Mouse (Mus musculus): ENCODE results near the gene Rab6b. TPM values are rescaled to one million over a fixed set of nuclear protein-coding genes. Genes with fewer than 3 reads are reported as not detected.
"Not testable (repeated sequence)": the region's sequence is repeated elsewhere in the genome, so short reads cannot be mapped to it uniquely, and the experiment has no call there.

Gene Rab6b
- total RNA-seq, 1 experiment = 0.98 TPM

GRCm38 (mm10) chr9:103154568-103154967 lies 43.0 kb downstream of the Rab6b start:
- Histone ChIP-seq H3K36me3 (ENCODE audit: control insufficient read depth, insufficient read depth, low read length, poor library complexity, severe bottlenecking) (no peaks in the 10 kb centered on the region), H3K4me1 (ENCODE audit: control insufficient read depth in 2 of 2, insufficient read depth in 2 of 2, low read length in 2 of 2, poor library complexity in 1 of 2) (peaks cover 1 to 7% of the 10 kb centered on the region in 2 experiments), H3K27ac (ENCODE audit: insufficient read depth, low read depth, low read length, poor library complexity, severe bottlenecking) (no peak overlapping the region), H3K4me3 (ENCODE audit: insufficient read depth in 1 of 2, low read depth in 1 of 2, low read length in 2 of 2, poor library complexity in 1 of 2, severe bottlenecking in 1 of 2) (no peak overlapping the region), H3K9me3 (ENCODE audit: control insufficient read depth, insufficient read depth, low read depth, low read length) (no peaks in the 10 kb centered on the region), H3K9ac (ENCODE audit: insufficient read depth, low read depth, low read length, poor library complexity, severe bottlenecking) (no peak overlapping the region)
- in situ Hi-C loops (cut with MboI; ENCODE audit: low sequenced_read_pairs in 2 of 2, unreplicated experiment in 2 of 2) = no loop called here
- TF ChIP-seq ZNF384 (IDR thresholded peaks at IDR 0.05; ENCODE audit: low read depth, low read length) = no peak
- TF ChIP-seq HCFC1 (IDR thresholded peaks at IDR 0.05; ENCODE audit: borderline replicate concordance, insufficient read depth, low read length) = no peak
- no peak for TF ChIP-seq ZC3H11A (IDR thresholded peaks at IDR 0.05; ENCODE audit: borderline replicate concordance, low read depth, low read length)
- no peak for TF ChIP-seq MAFK (IDR thresholded peaks at IDR 0.05; ENCODE audit: insufficient read depth, low read depth, low read length)
- TF ChIP-seq CHD2 (IDR thresholded peaks at IDR 0.05; ENCODE audit: low read depth, low read length) = no peak
- no peak for DNase-seq (ENCODE audit: low read depth, low spot score)

DNA sequence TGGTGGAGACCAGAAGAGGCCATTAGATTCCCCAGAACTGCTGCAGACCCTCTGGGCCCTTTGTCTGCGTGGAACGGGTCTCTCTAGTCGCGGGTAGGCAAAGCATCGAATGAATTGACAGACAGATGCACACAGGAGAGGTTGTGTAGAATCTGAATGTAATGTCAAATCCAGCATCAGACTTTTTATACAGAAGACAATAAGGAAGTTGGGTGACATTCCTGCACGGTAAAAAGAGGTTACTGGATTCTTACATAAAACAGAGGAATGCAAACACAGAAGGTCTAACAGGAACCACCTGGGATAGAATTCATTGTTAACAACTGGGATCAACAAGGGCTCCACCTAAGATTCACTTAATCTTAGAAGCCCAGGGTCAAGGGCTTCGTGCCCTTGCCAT lies 43.6 kb downstream of the Rab6b start:
- H3K4me1 ChIP-seq (ENCODE audit: control insufficient read depth in 2 of 2, insufficient read depth in 2 of 2, low read length in 2 of 2, poor library complexity in 1 of 2); H3K27ac ChIP-seq (ENCODE audit: insufficient read depth, low read depth, low read length, poor library complexity, severe bottlenecking); DNase-seq (ENCODE audit: low read depth, low spot score); H3K36me3 ChIP-seq (ENCODE audit: control insufficient read depth, insufficient read depth, low read length, poor library complexity, severe bottlenecking); H3K9me3 ChIP-seq (ENCODE audit: control insufficient read depth, insufficient read depth, low read depth, low read length); H3K9ac ChIP-seq (ENCODE audit: insufficient read depth, low read depth, low read length, poor library complexity, severe bottlenecking); in situ Hi-C loops (cut with MboI; ENCODE audit: low sequenced_read_pairs in 2 of 2, unreplicated experiment in 2 of 2); H3K4me3 ChIP-seq (ENCODE audit: insufficient read depth in 1 of 2, low read depth in 1 of 2, low read length in 2 of 2, poor library complexity in 1 of 2, severe bottlenecking in 1 of 2): not testable (repeated sequence)

- H3K27ac ChIP-seq (ENCODE audit: insufficient read depth, low read depth, low read length, poor library complexity, severe bottlenecking) = no peak overlapping the region
- peaks cover 2% of the 10 kb centered on the region in 2 experiments; a peak in 1 of 4 replicates for H3K4me1 ChIP-seq (ENCODE audit: control insufficient read depth in 2 of 2, insufficient read depth in 2 of 2, low read length in 2 of 2, poor library complexity in 1 of 2)
- no peaks in the 10 kb centered on the region for H3K36me3 ChIP-seq (ENCODE audit: control insufficient read depth, insufficient read depth, low read length, poor library complexity, severe bottlenecking)
- no peak overlapping the region for H3K9ac ChIP-seq (ENCODE audit: insufficient read depth, low read depth, low read length, poor library complexity, severe bottlenecking)
- H3K4me3 ChIP-seq (ENCODE audit: insufficient read depth in 1 of 2, low read depth in 1 of 2, low read length in 2 of 2, poor library complexity in 1 of 2, severe bottlenecking in 1 of 2) = peak overlapping the region in 1 of 2 experiments; percentile 18; a peak in 1 of 4 replicates
- no peak for TF ChIP-seq ZC3H11A (IDR thresholded peaks at IDR 0.05; ENCODE audit: borderline replicate concordance, low read depth, low read length)
- TF ChIP-seq HCFC1 (IDR thresholded peaks at IDR 0.05; ENCODE audit: borderline replicate concordance, insufficient read depth, low read length) = no peak
- no peak for TF ChIP-seq ZNF384 (IDR thresholded peaks at IDR 0.05; ENCODE audit: low read depth, low read length)
- TF ChIP-seq CHD2 (IDR thresholded peaks at IDR 0.05; ENCODE audit: low read depth, low read length) = no peak
- TF ChIP-seq MAFK (IDR thresholded peaks at IDR 0.05; ENCODE audit: insufficient read depth, low read depth, low read length) = no peak
- in situ Hi-C loops (cut with MboI; ENCODE audit: low sequenced_read_pairs in 2 of 2, unreplicated experiment in 2 of 2) = no loop called here
- H3K9me3 ChIP-seq (ENCODE audit: control insufficient read depth, insufficient read depth, low read depth, low read length) = no peaks in the 10 kb centered on the region
- DNase-seq (ENCODE audit: low read depth, low spot score) = no peak
These were observed 52.2 kb downstream of the Rab6b start for GRCm38 (mm10) chr9:103163806-103164205.

GRCm38 (mm10) chr9:103168046-103168445 lies 56.5 kb downstream of the Rab6b start:
- Histone ChIP-seq H3K4me3 (ENCODE audit: insufficient read depth in 1 of 2, low read depth in 1 of 2, low read length in 2 of 2, poor library complexity in 1 of 2, severe bottlenecking in 1 of 2) (no peak overlapping the region), H3K4me1 (ENCODE audit: control insufficient read depth in 2 of 2, insufficient read depth in 2 of 2, low read length in 2 of 2, poor library complexity in 1 of 2) (peaks cover 0 to 2% of the 10 kb centered on the region in 2 experiments; a peak in 1 of 4 replicates), H3K27ac (ENCODE audit: insufficient read depth, low read depth, low read length, poor library complexity, severe bottlenecking) (no peak overlapping the region), H3K9me3 (ENCODE audit: control insufficient read depth, insufficient read depth, low read depth, low read length) (no peaks in the 10 kb centered on the region), H3K9ac (ENCODE audit: insufficient read depth, low read depth, low read length, poor library complexity, severe bottlenecking) (no peak overlapping the region), H3K36me3 (ENCODE audit: control insufficient read depth, insufficient read depth, low read length, poor library complexity, severe bottlenecking) (no peaks in the 10 kb centered on the region)
- no peak for DNase-seq (ENCODE audit: low read depth, low spot score)
- TF ChIP-seq MAFK (IDR thresholded peaks at IDR 0.05; ENCODE audit: insufficient read depth, low read depth, low read length) (peak; percentile 44; the same call in 1 of the 2 replicates), ZNF384 (IDR thresholded peaks at IDR 0.05; ENCODE audit: low read depth, low read length) (no peak)
- in situ Hi-C loops (cut with MboI; ENCODE audit: low sequenced_read_pairs in 2 of 2, unreplicated experiment in 2 of 2) = no loop called here

DNA sequence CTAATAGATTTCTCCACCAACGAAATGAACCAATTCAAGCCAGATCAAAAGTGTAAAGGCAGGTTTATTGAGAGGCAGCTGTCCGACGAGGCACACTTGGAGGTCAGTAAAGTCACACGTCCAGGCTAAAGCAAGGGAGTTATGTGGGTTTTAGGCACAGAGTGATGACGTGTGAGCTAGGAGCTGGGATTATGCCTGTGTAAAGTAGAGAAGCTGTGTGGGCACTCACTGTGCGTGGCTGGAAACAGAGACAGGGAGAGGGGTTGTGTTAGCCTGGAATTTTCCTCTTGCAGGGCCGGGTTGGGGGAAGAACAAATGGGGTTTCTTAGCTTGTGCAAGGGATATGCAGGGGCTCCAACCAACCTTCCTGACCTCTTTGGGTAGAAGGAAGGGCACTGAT lies 57.2 kb downstream of the Rab6b start:
- Histone ChIP-seq H3K27ac (ENCODE audit: insufficient read depth, low read depth, low read length, poor library complexity, severe bottlenecking) (no peak overlapping the region), H3K36me3 (ENCODE audit: control insufficient read depth, insufficient read depth, low read length, poor library complexity, severe bottlenecking) (no peaks in the 10 kb centered on the region), H3K4me3 (ENCODE audit: insufficient read depth in 1 of 2, low read depth in 1 of 2, low read length in 2 of 2, poor library complexity in 1 of 2, severe bottlenecking in 1 of 2) (no peak overlapping the region), H3K9me3 (ENCODE audit: control insufficient read depth, insufficient read depth, low read depth, low read length) (no peaks in the 10 kb centered on the region), H3K9ac (ENCODE audit: insufficient read depth, low read depth, low read length, poor library complexity, severe bottlenecking) (no peak overlapping the region), H3K4me1 (ENCODE audit: control insufficient read depth in 2 of 2, insufficient read depth in 2 of 2, low read length in 2 of 2, poor library complexity in 1 of 2) (peaks cover 0 to 2% of the 10 kb centered on the region in 2 experiments; a peak in 1 of 4 replicates)
- in situ Hi-C loops (cut with MboI; ENCODE audit: low sequenced_read_pairs in 2 of 2, unreplicated experiment in 2 of 2) = no loop called here
- TF ChIP-seq MAFK (IDR thresholded peaks at IDR 0.05; ENCODE audit: insufficient read depth, low read depth, low read length) (no peak), CHD2 (IDR thresholded peaks at IDR 0.05; ENCODE audit: low read depth, low read length) (no peak), HCFC1 (IDR thresholded peaks at IDR 0.05; ENCODE audit: borderline replicate concordance, insufficient read depth, low read length) (no peak), ZC3H11A (IDR thresholded peaks at IDR 0.05; ENCODE audit: borderline replicate concordance, low read depth, low read length) (no peak), ZNF384 (IDR thresholded peaks at IDR 0.05; ENCODE audit: low read depth, low read length) (no peak)
- DNase-seq (ENCODE audit: low read depth, low spot score) = no peak

All from ES-E14 (cell line).